Mouse (Mus musculus): ENCODE measurements around the gene Dapk2.

- no peak for TF ChIP-seq GATA1 (IDR thresholded peaks at IDR 0.05; ENCODE audit: low read length)
- no peak for TF ChIP-seq TAL1 (IDR thresholded peaks at IDR 0.05; ENCODE audit: low read length)
Observed at GRCm38 (mm10) chr9:66218917-66219725, 61.1 kb downstream of the Dapk2 start.
